Mouse (Mus musculus) hematopoietic stem cell, adult 5-6 weeks (primary cell): Measurements from ENCODE around the gene Atg2a. TPM values are rescaled to one million over a fixed set of nuclear protein-coding genes. Genes with fewer than 3 reads are reported as not detected.

ENCODE experiments used
- ATAC-seq, 2 experiments: fragments of 125-278 bp in 1 of 2; replicated peaks in 1 of 2; 2 replicates each; pipeline ENCODE4 v1.8.0; 2016 to 2017; ENCODE audit warnings: inconsistent platforms in 2 of 2, mild to moderate bottlenecking in 2 of 2, moderate number of reproducible peaks in 2 of 2, low read depth in 1 of 2, moderate TSS enrichment in 1 of 2; ENCODE audit not compliant: low FRiP score in 2 of 2, poor library complexity in 2 of 2, severe bottlenecking in 2 of 2, insufficient read depth in 1 of 2, low TSS enrichment in 1 of 2
- total RNA-seq: library from RNA; stranded (forward); fragments of 172-1452, 232-1000 nt; gene quantifications from 2 replicates; pipeline ENCODE4 v1.2.3, GENCODE M21; 2017

The Atg2a gene
- total RNA-seq, 1 experiment from 2014 or later: 9.5 TPM

GRCm38 (mm10) chr19:6240725-6241124 lies 743 bp upstream of the Atg2a start:
- ATAC-seq: no peak

- peak; percentile 76 to 81 for ATAC-seq
These were observed 813 bp downstream of the Atg2a start for GRCm38 (mm10) chr19:6242281-6242680.

DNA sequence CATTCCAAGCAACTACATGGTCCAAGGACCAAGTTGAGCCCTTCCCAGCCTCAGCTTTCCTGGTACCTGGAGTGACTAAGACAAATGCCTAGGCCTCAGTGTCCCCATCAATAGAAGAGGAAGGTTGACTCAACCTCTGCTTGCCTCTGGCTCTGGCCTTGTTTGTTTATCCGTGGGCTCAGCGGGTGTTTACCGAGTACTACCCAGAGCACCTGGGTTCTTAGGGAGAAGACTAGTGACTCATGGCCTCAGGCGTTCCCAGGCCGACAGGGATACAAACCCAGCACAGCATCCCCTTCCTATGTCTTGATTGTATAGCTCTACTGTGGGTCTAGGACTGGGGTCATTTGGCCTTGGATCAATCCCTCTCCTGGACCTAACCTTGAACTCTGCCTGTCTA lies 1.8 kb downstream of the Atg2a start:
- ATAC-seq: no peak

DNA sequence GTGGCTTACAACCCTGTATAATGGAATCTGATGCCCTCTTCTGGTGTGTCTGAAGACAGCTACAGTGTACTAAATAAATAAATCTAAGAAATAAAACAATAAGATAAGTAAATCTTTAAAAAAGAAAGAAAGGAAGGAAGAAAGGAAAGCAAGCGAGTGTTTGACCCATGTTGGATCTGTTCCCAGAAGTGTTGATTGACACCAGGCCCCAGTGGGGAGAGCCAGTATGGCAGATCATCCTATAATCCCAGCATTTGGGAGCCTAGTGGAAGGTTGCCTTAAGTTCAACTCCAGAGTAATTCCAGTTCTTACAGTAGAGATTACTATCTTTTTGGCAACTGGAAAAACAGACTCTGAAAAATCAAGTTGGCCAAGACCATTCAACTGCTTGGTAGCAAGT lies 4.3 kb downstream of the Atg2a start:
- ATAC-seq: no peak

- no peak for ATAC-seq
These were observed 6.2 kb downstream of the Atg2a start for GRCm38 (mm10) chr19:6247526-6248300.

- ATAC-seq: no peak
These were observed 11.6 kb downstream of the Atg2a start for GRCm38 (mm10) chr19:6253021-6253420.

DNA sequence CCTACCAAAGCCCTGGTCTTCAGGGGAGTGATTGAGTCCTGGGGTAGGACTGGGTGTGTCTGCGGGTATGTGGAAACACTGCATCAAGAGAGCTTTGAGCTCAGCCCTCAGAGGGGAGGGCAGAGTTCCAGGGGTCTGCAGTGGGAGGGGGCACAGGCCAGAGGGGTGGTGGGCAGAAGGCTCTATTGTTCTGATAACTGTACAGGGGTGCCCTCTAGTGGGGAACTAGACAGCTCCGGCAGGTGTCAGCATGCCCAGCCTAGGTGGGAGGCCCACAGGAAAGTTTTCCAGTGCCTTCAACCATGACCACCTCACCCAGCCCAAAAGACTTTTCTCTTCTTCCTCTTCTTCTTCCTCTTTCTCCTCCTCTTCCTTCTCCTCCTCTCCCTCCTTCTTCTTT lies 19.0 kb downstream of the Atg2a start:
- no peak for ATAC-seq

DNA sequence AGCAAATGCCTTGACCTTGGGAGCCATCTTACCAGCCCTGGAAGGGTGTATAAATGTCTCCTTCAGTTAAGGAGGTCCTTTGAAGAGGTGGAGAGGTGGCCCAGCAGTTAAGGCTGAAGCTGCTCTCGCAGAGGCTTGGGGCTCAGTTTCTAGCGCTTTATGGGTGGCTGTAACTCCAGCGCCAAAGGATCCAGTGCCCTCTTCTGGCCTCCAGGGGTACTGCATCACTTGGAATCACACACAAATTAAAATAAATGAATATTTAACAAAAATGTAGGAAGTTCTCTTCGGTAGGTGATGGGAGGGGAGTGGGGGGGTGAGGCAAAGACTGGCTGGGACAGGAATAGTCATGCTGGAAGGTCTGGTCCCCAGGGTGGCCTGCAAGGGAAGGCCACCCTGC lies 19.5 kb downstream of the Atg2a start:
- no peak for ATAC-seq

- ATAC-seq: no peak
These were observed 19.9 kb downstream of the Atg2a start for GRCm38 (mm10) chr19:6261379-6261778.

DNA sequence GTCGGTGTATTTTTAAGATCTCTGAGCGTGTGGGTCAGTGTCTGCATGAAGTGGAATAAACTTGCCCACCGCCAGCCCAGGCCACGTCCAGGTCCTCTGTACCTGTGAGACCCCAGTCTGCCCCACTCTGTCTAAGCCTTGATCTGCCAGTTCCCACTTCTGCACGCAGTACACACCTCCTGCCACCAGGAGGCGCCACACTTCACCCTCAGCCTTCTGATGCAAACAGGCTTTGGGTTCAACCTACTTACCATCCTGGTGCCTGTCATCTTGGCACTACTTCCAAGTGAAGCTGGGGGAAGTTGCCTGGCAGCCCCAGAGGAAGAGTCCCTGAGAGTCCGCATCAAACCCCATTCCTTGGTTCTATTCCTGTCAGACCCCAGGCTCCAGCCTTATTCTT lies 20.8 kb downstream of the Atg2a start:
- ATAC-seq: peak; percentile 60 to 69

DNA sequence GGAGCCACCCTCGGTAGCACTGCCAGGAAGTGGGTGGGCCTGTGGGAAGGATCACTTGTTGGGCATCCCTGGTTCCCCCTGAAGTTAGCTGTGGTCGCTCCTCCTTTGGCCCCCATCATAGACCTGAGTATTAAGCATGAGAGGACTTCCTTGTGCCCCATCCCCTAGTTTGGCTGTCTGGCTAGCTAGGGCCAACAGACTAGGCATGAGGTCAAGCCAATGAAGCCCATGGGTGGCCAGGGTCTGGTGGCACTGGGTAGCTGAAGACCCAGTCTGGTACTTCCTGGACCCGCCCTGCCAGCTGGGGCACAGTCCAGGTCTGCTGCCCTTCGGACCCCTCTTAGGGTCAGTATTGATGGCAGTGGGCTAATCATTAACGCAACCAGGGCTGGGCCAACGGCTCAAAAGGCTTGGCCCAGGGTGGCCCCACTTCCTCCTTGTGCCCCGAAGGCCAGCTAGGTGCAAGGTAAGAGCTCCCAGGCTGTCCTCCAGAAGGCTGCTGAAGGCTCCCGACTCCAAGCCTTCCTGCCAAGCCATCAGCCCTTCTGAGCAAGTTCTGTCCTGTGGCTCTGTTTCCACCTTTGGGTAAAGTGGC lies 21.5 kb downstream of the Atg2a start:
- no peak for ATAC-seq

- ATAC-seq: no peak
These were observed 22.7 kb downstream of the Atg2a start for GRCm38 (mm10) chr19:6264200-6264599.

- ATAC-seq: no peak
These were observed 23.5 kb downstream of the Atg2a start for GRCm38 (mm10) chr19:6264945-6265344.

- ATAC-seq: no peak
These were observed 24.3 kb downstream of the Atg2a start for GRCm38 (mm10) chr19:6265727-6266182.

DNA sequence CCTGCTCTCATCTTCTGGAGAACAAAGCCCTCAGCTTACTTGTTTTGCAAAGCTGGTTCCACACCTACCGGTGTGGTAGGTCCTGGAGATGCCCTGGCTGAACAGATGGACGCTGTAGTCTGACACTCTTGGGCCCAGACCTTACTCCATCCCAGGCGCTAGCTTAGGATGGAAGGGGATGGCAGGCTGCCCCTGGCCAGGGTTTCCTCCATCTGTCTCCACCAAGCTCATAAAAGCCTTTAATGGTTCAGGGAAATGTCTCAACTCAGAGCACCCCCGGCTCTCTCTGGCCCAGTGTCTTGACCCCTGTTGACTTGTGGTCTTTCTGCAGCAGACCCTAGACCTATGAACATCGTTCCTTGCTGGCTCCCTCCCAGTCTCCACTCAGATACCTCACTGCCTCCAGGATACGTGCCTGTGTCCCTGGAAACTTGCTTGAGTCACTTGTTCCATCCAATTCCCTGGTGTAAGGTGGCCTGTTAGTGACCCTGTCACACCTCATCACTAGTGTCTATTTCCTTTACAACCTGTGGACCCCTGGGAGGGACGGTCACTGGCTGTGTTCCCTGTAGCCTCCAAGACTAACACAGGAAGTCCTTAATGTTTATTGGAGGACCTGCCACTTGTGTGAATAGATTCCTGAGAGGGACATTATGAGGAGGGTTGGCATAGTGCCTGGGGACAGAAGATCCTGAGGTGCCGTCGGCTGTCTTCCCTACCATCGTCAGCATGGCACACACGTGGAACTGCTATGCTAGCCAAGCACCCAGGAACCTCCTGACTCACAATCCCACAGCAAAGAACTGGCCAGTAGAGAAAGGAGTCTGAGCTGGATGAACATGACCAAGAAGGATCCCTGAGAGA lies 26.1 kb downstream of the Atg2a start:
- ATAC-seq: no peak

- ATAC-seq: peak; percentile 75 to 89
These were observed 26.7 kb downstream of the Atg2a start for GRCm38 (mm10) chr19:6268170-6268528.

DNA sequence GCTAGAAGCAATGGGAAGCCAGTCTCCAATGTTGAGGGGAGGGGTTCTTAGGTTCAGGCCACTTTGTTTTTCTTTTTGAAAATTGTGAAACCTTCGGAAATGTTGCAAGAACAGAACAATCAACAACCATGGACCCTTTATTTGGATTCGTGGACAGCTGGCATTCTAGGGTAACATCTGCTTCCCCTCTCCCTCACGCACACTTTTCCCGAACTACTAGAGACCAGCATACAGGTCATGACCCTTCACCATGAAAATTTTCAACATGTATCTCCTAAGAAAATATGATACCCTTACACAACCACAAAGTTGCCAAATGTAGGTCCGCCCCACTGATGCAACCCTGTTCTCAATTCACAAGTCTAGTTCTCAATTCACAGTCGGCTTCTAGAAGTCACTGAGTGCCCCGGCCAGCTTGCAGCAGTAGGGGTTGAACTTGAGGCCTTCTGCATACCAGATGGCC lies 27.2 kb downstream of the Atg2a start:
- no peak; a peak in 1 of 4 replicates for ATAC-seq
